22 mouse cellular contexts compared by ENCODE assay signal in genomic region chr1:180183525-180184159, GRCm38 (mm10). TPM values are rescaled to one million over a fixed set of nuclear protein-coding genes. Genes with fewer than 3 reads are reported as not detected.
A peak's percentile ranks its signal among the peaks of the same experiment; 100 is the strongest.
DNase-seq lines count a peak whose midpoint lies in the region; ATAC-seq and TF ChIP-seq lines count a peak whose summit lies in the region.
"Had no signal": no experiment of that assay in that cellular context is flagged by ENCODE, and none has a peak within 500 bp of the region (broad histone marks: within the 10 kb centered on the region; RNA-seq: fewer than 3 reads in every experiment).

No protein-coding gene starts in this region.

- H3K36me3 ChIP-seq in heart, embryonic 16.5 days (ENCODE audit: control insufficient read depth, insufficient read depth), result no peaks in the 10 kb centered on the region
- H3K36me3 ChIP-seq in liver, embryonic 15.5 days (replicated peaks), result 0 out of 2 replicates have a peak, but pooled peaks cover 4% of the 10 kb centered on the region
- H3K36me3 ChIP-seq in liver, embryonic 11.5 days (ENCODE audit: control insufficient read depth, insufficient read depth, low read length), result no peaks in the 10 kb centered on the region
- H3K36me3 ChIP-seq in stomach, postnatal 0 days (ENCODE audit: control insufficient read depth, insufficient read depth, low read length), result no peaks in the 10 kb centered on the region
- H3K36me3 ChIP-seq: forebrain, embryonic 10.5 days; hindbrain, embryonic 10.5 days; limb, embryonic 12.5 days had no signal

- no peak for TF ChIP-seq EP300 in stomach, postnatal 0 days (optimal IDR thresholded peaks at IDR 0.05)

- H3K27ac ChIP-seq in heart, embryonic 16.5 days (ENCODE audit: low read length), result no peak overlapping the region
- H3K27ac ChIP-seq in liver, embryonic 15.5 days (replicated peaks), result peak overlapping the region; percentile 64; the same call in 1 of the 2 replicates
- H3K27ac ChIP-seq in liver, embryonic 11.5 days (ENCODE audit: low read depth, low read length), result no peak overlapping the region
- H3K27ac ChIP-seq in stomach, postnatal 0 days (replicated peaks), result no peak overlapping the region
- H3K27ac ChIP-seq: forebrain, embryonic 10.5 days; hindbrain, embryonic 10.5 days; limb, embryonic 12.5 days had no signal

- ATAC-seq in heart, embryonic 16.5 days (replicated peaks; ENCODE audit: extremely low read depth, insufficient read depth, low FRiP score), result no peak
- ATAC-seq in liver, embryonic 15.5 days (ENCODE audit: insufficient read depth), result no peak
- ATAC-seq in liver, embryonic 11.5 days (replicated peaks; ENCODE audit: low FRiP score), result no peak
- 0 out of 2 replicates have a peak, but pooled peaks have one; percentile 12 for ATAC-seq in stomach, postnatal 0 days (ENCODE audit: low FRiP score, low TSS enrichment)
- ATAC-seq: forebrain, embryonic 16.5 days; hindbrain, embryonic 16.5 days had no signal

- H3K27me3 ChIP-seq in heart, embryonic 16.5 days (ENCODE audit: control insufficient read depth, insufficient read depth, low read length), result no peaks in the 10 kb centered on the region
- no peaks in the 10 kb centered on the region for H3K27me3 ChIP-seq in liver, embryonic 15.5 days
- H3K27me3 ChIP-seq in liver, embryonic 11.5 days (replicated peaks; ENCODE audit: control insufficient read depth, insufficient read depth, low read length), result no peaks in the 10 kb centered on the region
- no peaks in the 10 kb centered on the region for H3K27me3 ChIP-seq in stomach, postnatal 0 days (ENCODE audit: control insufficient read depth, insufficient read depth, low read length)
- H3K27me3 ChIP-seq: limb, embryonic 12.5 days had no signal

- H3K4me1 ChIP-seq in heart, embryonic 16.5 days (ENCODE audit: control insufficient read depth, insufficient read depth, low read length), result peaks cover 40% of the 10 kb centered on the region
- peaks cover 44% of the 10 kb centered on the region for H3K4me1 ChIP-seq in liver, embryonic 15.5 days (replicated peaks)
- H3K4me1 ChIP-seq in liver, embryonic 11.5 days (replicated peaks; ENCODE audit: control insufficient read depth, insufficient read depth, low read length), result peaks cover 14% of the 10 kb centered on the region
- peaks cover 6% of the 10 kb centered on the region; the same call in 1 of the 2 replicates for H3K4me1 ChIP-seq in stomach, postnatal 0 days (replicated peaks; ENCODE audit: control insufficient read depth, insufficient read depth)
- H3K4me1 ChIP-seq: limb, embryonic 12.5 days had no signal

- peak; percentile 10 for DNase-seq in adrenal gland, postnatal 10 days
- no peak for DNase-seq in adrenal gland, postnatal 4 days (ENCODE audit: low spot score in 2 of 2)
- DNase-seq in heart, postnatal 4 days, result no peak
- no peak for DNase-seq in liver, embryonic 11.5 days (ENCODE audit: low spot score)
- DNase-seq in stomach, postnatal 0 days (ENCODE audit: low spot score), result no peak
- no peak for DNase-seq in Muller cell, postnatal 12 days (ENCODE audit: inconsistent ontology term)
- DNase-seq: adrenal gland, postnatal 14 days; cerebellum, postnatal 10 days; gastrocnemius, postnatal 36 days; kidney, adult 11 months; lung, adult 18-20 months; lung, postnatal 10 days; thymus, postnatal 14 days had no signal

- H3K9me3 ChIP-seq in heart, embryonic 16.5 days (replicated peaks; ENCODE audit: control insufficient read depth, low read length), result no peaks in the 10 kb centered on the region
- no peaks in the 10 kb centered on the region for H3K9me3 ChIP-seq in liver, embryonic 15.5 days (replicated peaks)
- no peaks in the 10 kb centered on the region for H3K9me3 ChIP-seq in liver, embryonic 11.5 days (ENCODE audit: control insufficient read depth, low read length)
- H3K9me3 ChIP-seq in stomach, postnatal 0 days (ENCODE audit: control insufficient read depth, low read length), result no peaks in the 10 kb centered on the region
- H3K9me3 ChIP-seq: forebrain, embryonic 10.5 days had no signal

- no peak overlapping the region for H3K4me2 ChIP-seq in heart, embryonic 16.5 days (ENCODE audit: low read depth, low read length)
- H3K4me2 ChIP-seq in liver, embryonic 15.5 days, result peak overlapping the region; percentile 39; the same call in 1 of the 2 replicates
- no peak overlapping the region for H3K4me2 ChIP-seq in liver, embryonic 11.5 days
- H3K4me2 ChIP-seq in stomach, postnatal 0 days (replicated peaks; ENCODE audit: low read depth), result no peak overlapping the region
- H3K4me2 ChIP-seq: heart, embryonic 11.5 days; limb, embryonic 12.5 days; midbrain, embryonic 11.5 days had no signal

- H3K4me3 ChIP-seq in heart, embryonic 16.5 days (ENCODE audit: low read length), result no peak overlapping the region
- H3K4me3 ChIP-seq in liver, embryonic 15.5 days (replicated peaks), result no peak overlapping the region
- H3K4me3 ChIP-seq in liver, embryonic 11.5 days (ENCODE audit: low read depth, low read length), result no peak overlapping the region
- no peak overlapping the region for H3K4me3 ChIP-seq in stomach, postnatal 0 days (ENCODE audit: low read depth, low read length)
- H3K4me3 ChIP-seq: forebrain, embryonic 10.5 days; hindbrain, embryonic 10.5 days; limb, embryonic 12.5 days had no signal

- H3K9ac ChIP-seq in heart, embryonic 16.5 days (ENCODE audit: low read length), result 0 out of 2 replicates have a peak overlapping the region, but pooled peaks have one; percentile 16
- no peak overlapping the region for H3K9ac ChIP-seq in liver, embryonic 15.5 days
- H3K9ac ChIP-seq in liver, embryonic 11.5 days (ENCODE audit: low read depth, low read length), result no peak overlapping the region
- H3K9ac ChIP-seq in stomach, postnatal 0 days (ENCODE audit: low read length), result no peak overlapping the region
- H3K9ac ChIP-seq: limb, embryonic 12.5 days had no signal

- TF ChIP-seq CTCF in stomach, postnatal 0 days (IDR thresholded peaks at IDR 0.05; ENCODE audit: low read depth), result no peak

- 83% methylated on average over 6 of the region's 6 CpGs for WGBS in heart, embryonic 16.5 days
- 71% methylated on average over 6 of the region's 6 CpGs for WGBS in liver, embryonic 15.5 days (ENCODE audit: insufficient replicate concordance)
- 83% methylated on average over 6 of the region's 6 CpGs for WGBS in liver, embryonic 11.5 days
- WGBS in stomach, postnatal 0 days, result 78% methylated on average over 6 of the region's 6 CpGs

RNA-seq across cellular contexts. Expression of gene Coq8a, which starts 15.8 kb away (rescaled TPM):
- 1,000 to 10,000 TPM; 1,138 to 1,532 TPM for total RNA-seq in adrenal gland, postnatal 10 days (2021)
- total RNA-seq in adrenal gland, postnatal 4 days (2021), result 100 to 1,000 TPM; 167 to 183 TPM
- 70.0 and 89.0 TPM in 2 replicates for polyA plus RNA-seq in heart, embryonic 16.5 days (2015; fragmentation: Nextera tagmentation; extraction: Ambion mirVana)
- 100 to 1,000 TPM; 232 to 252 TPM for total RNA-seq in heart, postnatal 4 days (2021)
- 25.3 and 27.0 TPM in 2 replicates for polyA plus RNA-seq in liver, embryonic 15.5 days (2015; fragmentation: Nextera tagmentation; extraction: Ambion mirVana)
- 6.7 and 9.3 TPM in 2 replicates for polyA plus RNA-seq in liver, embryonic 11.5 days (2014; fragmentation: Nextera tagmentation; extraction: Ambion mirVana)
- polyA plus RNA-seq in stomach, postnatal 0 days (2015; fragmentation: Nextera tagmentation; extraction: Ambion mirVana), result 25.6 and 29.8 TPM in 2 replicates
